Comparison of ENCODE assay signal across 14 mouse cellular contexts in the genomic region with DNA sequence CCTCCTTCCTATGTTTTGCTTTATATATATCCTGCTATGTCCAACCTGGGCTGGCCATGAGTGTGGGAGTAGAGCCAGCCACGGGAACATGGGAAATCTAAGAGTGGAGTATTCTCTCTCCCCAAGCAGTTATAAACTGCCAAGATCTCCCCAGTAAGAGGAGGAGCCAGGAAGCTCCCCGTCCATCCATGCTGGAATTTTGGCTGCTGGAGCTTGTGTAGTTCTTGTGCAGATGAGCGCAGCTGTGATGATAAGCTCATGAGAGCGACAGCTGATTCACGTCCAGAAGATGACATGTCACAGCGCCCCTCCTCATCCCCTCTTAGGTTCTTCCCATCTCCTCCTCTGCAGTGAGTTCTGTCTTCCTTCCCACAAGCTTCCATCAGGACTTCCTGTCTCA.
DNase-seq lines count a peak whose midpoint lies in the region; ATAC-seq lines count a peak whose summit lies in the region.
"Had no signal": no experiment of that assay in that cellular context is flagged by ENCODE, and none has a peak within 500 bp of the region (broad histone marks: within the 10 kb centered on the region; RNA-seq: fewer than 3 reads in every experiment).

No protein-coding gene starts in this region.

- DNase-seq in embryonic facial prominence, embryonic 14.5 days (ENCODE audit: low spot score), result peak; percentile 88
- DNase-seq in embryonic facial prominence, embryonic 10.5 days (ENCODE audit: low spot score), result no peak
- DNase-seq in urinary bladder, postnatal 14 days (ENCODE audit: low spot score), result peak; percentile 17
- DNase-seq in urinary bladder, adult 18-20 months (ENCODE audit: low spot score in 2 of 2), result no peak
- DNase-seq in c-Kit-positive CD71-positive TER-119-positive erythroid progenitor cells, embryonic 14.5 days (ENCODE audit: low spot score), result no peak
- DNase-seq in hindbrain, embryonic 11.5 days (ENCODE audit: low spot score), result no peak
- no peak for DNase-seq in forebrain, embryonic 10.5 days (ENCODE audit: extremely low spot score, low spot score)
- DNase-seq: thymus, postnatal 36 days had no signal

- H3K27ac ChIP-seq in embryonic facial prominence, embryonic 14.5 days (replicated peaks; ENCODE audit: low read depth, low read length), result no peak overlapping the region
- H3K27ac ChIP-seq in embryonic facial prominence, embryonic 10.5 days (replicated peaks), result no peak overlapping the region
- H3K27ac ChIP-seq in lung, embryonic 16.5 days (ENCODE audit: low read length), result peak overlapping the region; percentile 47
- no peak overlapping the region for H3K27ac ChIP-seq in hindbrain, embryonic 11.5 days (ENCODE audit: low read depth, low read length)
- no peak overlapping the region for H3K27ac ChIP-seq in forebrain, embryonic 10.5 days
- H3K27ac ChIP-seq: forebrain, embryonic 15.5 days; hindbrain, embryonic 10.5 days; midbrain, embryonic 13.5 days; neural tube, embryonic 13.5 days had no signal

- H3K9ac ChIP-seq in embryonic facial prominence, embryonic 14.5 days (ENCODE audit: low read depth, low read length), result no peak overlapping the region
- no peak overlapping the region for H3K9ac ChIP-seq in lung, embryonic 16.5 days (ENCODE audit: low read length)
- H3K9ac ChIP-seq in hindbrain, embryonic 11.5 days (ENCODE audit: low read depth, low read length), result no peak overlapping the region
- H3K9ac ChIP-seq: forebrain, embryonic 15.5 days; midbrain, embryonic 13.5 days; neural tube, embryonic 13.5 days had no signal

- no peak overlapping the region for H3K4me2 ChIP-seq in embryonic facial prominence, embryonic 14.5 days (ENCODE audit: low read depth, low read length)
- no peak overlapping the region for H3K4me2 ChIP-seq in lung, embryonic 16.5 days (ENCODE audit: low read depth, low read length)
- no peak overlapping the region for H3K4me2 ChIP-seq in hindbrain, embryonic 11.5 days (replicated peaks; ENCODE audit: low read depth, low read length)
- H3K4me2 ChIP-seq: forebrain, embryonic 15.5 days; liver, embryonic 11.5 days; midbrain, embryonic 13.5 days; neural tube, embryonic 13.5 days had no signal

- H3K36me3 ChIP-seq in embryonic facial prominence, embryonic 14.5 days (ENCODE audit: control insufficient read depth, insufficient read depth, low read length), result no peaks in the 10 kb centered on the region
- no peaks in the 10 kb centered on the region for H3K36me3 ChIP-seq in embryonic facial prominence, embryonic 10.5 days (replicated peaks)
- H3K36me3 ChIP-seq in lung, embryonic 16.5 days (ENCODE audit: control insufficient read depth, insufficient read depth, low read length), result no peaks in the 10 kb centered on the region
- no peaks in the 10 kb centered on the region for H3K36me3 ChIP-seq in hindbrain, embryonic 11.5 days (ENCODE audit: control insufficient read depth, insufficient read depth, low read length)
- H3K36me3 ChIP-seq in forebrain, embryonic 10.5 days (replicated peaks), result no peaks in the 10 kb centered on the region
- H3K36me3 ChIP-seq: forebrain, embryonic 15.5 days; hindbrain, embryonic 10.5 days; midbrain, embryonic 13.5 days; neural tube, embryonic 13.5 days had no signal

- H3K9me3 ChIP-seq in embryonic facial prominence, embryonic 14.5 days (ENCODE audit: control insufficient read depth, low read length), result no peaks in the 10 kb centered on the region
- H3K9me3 ChIP-seq in embryonic facial prominence, embryonic 10.5 days, result no peaks in the 10 kb centered on the region
- no peaks in the 10 kb centered on the region for H3K9me3 ChIP-seq in lung, embryonic 16.5 days (ENCODE audit: control insufficient read depth, low read length)
- no peaks in the 10 kb centered on the region for H3K9me3 ChIP-seq in hindbrain, embryonic 11.5 days (ENCODE audit: control insufficient read depth, low read length)
- H3K9me3 ChIP-seq in forebrain, embryonic 10.5 days, result no peaks in the 10 kb centered on the region
- H3K9me3 ChIP-seq: forebrain, embryonic 15.5 days; hindbrain, embryonic 10.5 days; midbrain, embryonic 13.5 days; neural tube, embryonic 13.5 days had no signal

- no peaks in the 10 kb centered on the region for H3K4me1 ChIP-seq in embryonic facial prominence, embryonic 14.5 days (ENCODE audit: control insufficient read depth, insufficient read depth, low read length)
- H3K4me1 ChIP-seq in embryonic facial prominence, embryonic 10.5 days, result peaks cover 6% of the 10 kb centered on the region; the same call in 1 of the 2 replicates
- peaks cover 2% of the 10 kb centered on the region; the same call in 1 of the 2 replicates for H3K4me1 ChIP-seq in lung, embryonic 16.5 days (replicated peaks; ENCODE audit: control insufficient read depth, insufficient read depth, low read length)
- no peaks in the 10 kb centered on the region for H3K4me1 ChIP-seq in hindbrain, embryonic 11.5 days (replicated peaks; ENCODE audit: control insufficient read depth, insufficient read depth, low read length)
- no peaks in the 10 kb centered on the region for H3K4me1 ChIP-seq in forebrain, embryonic 10.5 days
- H3K4me1 ChIP-seq: forebrain, embryonic 15.5 days; hindbrain, embryonic 10.5 days; midbrain, embryonic 13.5 days; neural tube, embryonic 13.5 days had no signal

- peak; percentile 60; the same call in 1 of the 2 replicates for ATAC-seq in embryonic facial prominence, embryonic 14.5 days (ENCODE audit: low read depth)
- ATAC-seq in lung, embryonic 16.5 days (ENCODE audit: low read depth), result peak; percentile 96
- ATAC-seq in hindbrain, embryonic 11.5 days (ENCODE audit: low FRiP score), result no peak
- ATAC-seq: forebrain, embryonic 15.5 days; midbrain, embryonic 13.5 days had no signal

- H3K4me3 ChIP-seq in embryonic facial prominence, embryonic 14.5 days (ENCODE audit: low read depth, low read length), result no peak overlapping the region
- H3K4me3 ChIP-seq in embryonic facial prominence, embryonic 10.5 days, result no peak overlapping the region
- no peak overlapping the region for H3K4me3 ChIP-seq in lung, embryonic 16.5 days (ENCODE audit: low read length)
- no peak overlapping the region for H3K4me3 ChIP-seq in hindbrain, embryonic 11.5 days (ENCODE audit: low read depth, low read length)
- no peak overlapping the region for H3K4me3 ChIP-seq in forebrain, embryonic 10.5 days
- H3K4me3 ChIP-seq: forebrain, embryonic 15.5 days; hindbrain, embryonic 10.5 days; midbrain, embryonic 13.5 days; neural tube, embryonic 13.5 days had no signal

- 65% methylated on average over 6 of the region's 6 CpGs for WGBS in embryonic facial prominence, embryonic 14.5 days
- WGBS in embryonic facial prominence, embryonic 10.5 days, result 88% methylated on average over 6 of the region's 6 CpGs
- WGBS in lung, embryonic 16.5 days, result 37% methylated on average over 6 of the region's 6 CpGs
- WGBS in hindbrain, embryonic 11.5 days, result 90% methylated on average over 6 of the region's 6 CpGs
- 93% methylated on average over 6 of the region's 6 CpGs for WGBS in forebrain, embryonic 10.5 days

- H3K27me3 ChIP-seq in embryonic facial prominence, embryonic 14.5 days (replicated peaks; ENCODE audit: control insufficient read depth, insufficient read depth, low read length), result no peaks in the 10 kb centered on the region
- H3K27me3 ChIP-seq in embryonic facial prominence, embryonic 10.5 days (replicated peaks; ENCODE audit: low read depth, poor library complexity, severe bottlenecking), result no peaks in the 10 kb centered on the region
- no peaks in the 10 kb centered on the region for H3K27me3 ChIP-seq in lung, embryonic 16.5 days (ENCODE audit: control insufficient read depth, insufficient read depth, low read depth, low read length)
- no peaks in the 10 kb centered on the region for H3K27me3 ChIP-seq in hindbrain, embryonic 11.5 days (ENCODE audit: control insufficient read depth, insufficient read depth, low read length)
- no peaks in the 10 kb centered on the region for H3K27me3 ChIP-seq in forebrain, embryonic 10.5 days (ENCODE audit: poor library complexity, severe bottlenecking)
- H3K27me3 ChIP-seq: forebrain, embryonic 15.5 days; midbrain, embryonic 13.5 days; neural tube, embryonic 13.5 days had no signal

Comparison
In these comparisons a context has a peak if more than half of its experiments do, and no peak if none do; other contexts are left out.
1. DNase-seq: peak in embryonic facial prominence, embryonic 14.5 days (single experiment) and urinary bladder, postnatal 14 days (single experiment); none in embryonic facial prominence, embryonic 10.5 days (single experiment), urinary bladder, adult 18-20 months (0 of 2), c-Kit-positive CD71-positive TER-119-positive erythroid progenitor cells, embryonic 14.5 days (single experiment), hindbrain, embryonic 11.5 days (single experiment) and forebrain, embryonic 10.5 days (single experiment).